Mouse (Mus musculus): ENCODE measurements around the gene Wipf1. TPM values are rescaled to one million over a fixed set of nuclear protein-coding genes. Genes with fewer than 3 reads are reported as not detected.
A peak's percentile ranks its signal among the peaks of the same experiment; 100 is the strongest.

Gene Wipf1
- polyA plus RNA-seq, 1 experiment from 2014 or later: 3.7 TPM

GRCm38 (mm10) chr2:73460168-73460567 lies 69.4 kb downstream of the Wipf1 start:
- H3K4me3 ChIP-seq: no peak overlapping the region
- H3K9me3 ChIP-seq: no peaks in the 10 kb centered on the region
- peaks cover 5% of the 10 kb centered on the region; the same call in 1 of the 2 replicates for H3K4me1 ChIP-seq (replicated peaks)
- ATAC-seq (ENCODE audit: low read depth): no peak
- H3K27ac ChIP-seq (replicated peaks): no peak overlapping the region
- H3K9ac ChIP-seq: no peak overlapping the region
- no peak overlapping the region for H3K4me2 ChIP-seq
- WGBS: 50% methylated on average over 3 of the region's 3 CpGs
- no peaks in the 10 kb centered on the region for H3K36me3 ChIP-seq
- H3K27me3 ChIP-seq: no peaks in the 10 kb centered on the region

GRCm38 (mm10) chr2:73459607-73460153 lies 69.9 kb downstream of the Wipf1 start:
- Histone ChIP-seq H3K27me3 (no peaks in the 10 kb centered on the region), H3K9ac (no peak overlapping the region), H3K36me3 (no peaks in the 10 kb centered on the region), H3K27ac (replicated peaks) (no peak overlapping the region), H3K9me3 (no peaks in the 10 kb centered on the region), H3K4me2 (no peak overlapping the region), H3K4me3 (no peak overlapping the region), H3K4me1 (replicated peaks) (peaks cover 5% of the 10 kb centered on the region; the same call in 1 of the 2 replicates)
- ATAC-seq (ENCODE audit: low read depth): no peak
- WGBS: 80% methylated on average over 4 of the region's 4 CpGs

GRCm38 (mm10) chr2:73456886-73457285 lies 72.6 kb downstream of the Wipf1 start:
- H3K4me3 ChIP-seq: no peak overlapping the region
- no peaks in the 10 kb centered on the region for H3K27me3 ChIP-seq
- no peak overlapping the region for H3K9ac ChIP-seq
- H3K4me2 ChIP-seq: no peak overlapping the region
- WGBS: 91% methylated on average over 6 of the region's 6 CpGs
- ATAC-seq (ENCODE audit: low read depth): no peak
- H3K36me3 ChIP-seq: no peaks in the 10 kb centered on the region
- H3K9me3 ChIP-seq: no peaks in the 10 kb centered on the region
- H3K4me1 ChIP-seq (replicated peaks): peaks cover 5% of the 10 kb centered on the region; the same call in 1 of the 2 replicates
- H3K27ac ChIP-seq (replicated peaks): no peak overlapping the region

GRCm38 (mm10) chr2:73456154-73456553 lies 73.4 kb downstream of the Wipf1 start:
- H3K9ac ChIP-seq: no peak overlapping the region
- ATAC-seq (ENCODE audit: low read depth): no peak
- no peak overlapping the region for H3K4me3 ChIP-seq
- no peak overlapping the region for H3K4me2 ChIP-seq
- H3K9me3 ChIP-seq: no peaks in the 10 kb centered on the region
- peaks cover 5% of the 10 kb centered on the region; the same call in 1 of the 2 replicates for H3K4me1 ChIP-seq (replicated peaks)
- H3K27me3 ChIP-seq: no peaks in the 10 kb centered on the region
- H3K27ac ChIP-seq (replicated peaks): no peak overlapping the region
- 86% methylated on average over 3 of the region's 3 CpGs for WGBS
- no peaks in the 10 kb centered on the region for H3K36me3 ChIP-seq

GRCm38 (mm10) chr2:73455541-73455940 lies 74.0 kb downstream of the Wipf1 start:
- Histone ChIP-seq H3K4me1 (replicated peaks) (peaks cover 8% of the 10 kb centered on the region), H3K27ac (replicated peaks) (no peak overlapping the region), H3K4me3 (no peak overlapping the region), H3K36me3 (no peaks in the 10 kb centered on the region), H3K9ac (no peak overlapping the region), H3K4me2 (no peak overlapping the region), H3K9me3 (no peaks in the 10 kb centered on the region), H3K27me3 (no peaks in the 10 kb centered on the region)
- WGBS: 87% methylated on average over 4 of the region's 4 CpGs
- ATAC-seq (ENCODE audit: low read depth): no peak

- Histone ChIP-seq H3K27ac (replicated peaks) (no peak overlapping the region), H3K9me3 (no peaks in the 10 kb centered on the region), H3K4me2 (no peak overlapping the region), H3K4me1 (replicated peaks) (peaks cover 10% of the 10 kb centered on the region), H3K9ac (no peak overlapping the region), H3K27me3 (no peaks in the 10 kb centered on the region), H3K4me3 (no peak overlapping the region), H3K36me3 (no peaks in the 10 kb centered on the region)
- no peak for ATAC-seq (ENCODE audit: low read depth)
- 91% methylated on average over 13 of the region's 13 CpGs for WGBS
Observed at GRCm38 (mm10) chr2:73454682-73455081, 74.9 kb downstream of the Wipf1 start.

- Histone ChIP-seq H3K4me1 (replicated peaks) (peaks cover 10% of the 10 kb centered on the region), H3K4me2 (no peak overlapping the region), H3K36me3 (no peaks in the 10 kb centered on the region), H3K9me3 (no peaks in the 10 kb centered on the region), H3K27ac (replicated peaks) (no peak overlapping the region), H3K9ac (no peak overlapping the region), H3K4me3 (no peak overlapping the region), H3K27me3 (no peaks in the 10 kb centered on the region)
- ATAC-seq (ENCODE audit: low read depth): no peak
- WGBS: 84% methylated on average over 4 of the region's 4 CpGs
Observed at GRCm38 (mm10) chr2:73454186-73454585, 75.3 kb downstream of the Wipf1 start.

- Histone ChIP-seq H3K27me3 (no peaks in the 10 kb centered on the region), H3K4me3 (no peak overlapping the region), H3K9ac (no peak overlapping the region), H3K27ac (replicated peaks) (no peak overlapping the region), H3K4me2 (no peak overlapping the region), H3K4me1 (replicated peaks) (peaks cover 10% of the 10 kb centered on the region), H3K36me3 (no peaks in the 10 kb centered on the region), H3K9me3 (no peaks in the 10 kb centered on the region)
- WGBS: 58% methylated on average over 4 of the region's 4 CpGs
- ATAC-seq (ENCODE audit: low read depth): no peak
Observed at GRCm38 (mm10) chr2:73453717-73454116, 75.8 kb downstream of the Wipf1 start.

- Histone ChIP-seq H3K4me2 (no peak overlapping the region), H3K27me3 (no peaks in the 10 kb centered on the region), H3K9me3 (no peaks in the 10 kb centered on the region), H3K4me3 (no peak overlapping the region), H3K9ac (no peak overlapping the region), H3K27ac (replicated peaks) (no peak overlapping the region), H3K4me1 (replicated peaks) (peaks cover 10% of the 10 kb centered on the region), H3K36me3 (no peaks in the 10 kb centered on the region)
- no peak for ATAC-seq (ENCODE audit: low read depth)
- WGBS: 65% methylated on average over 5 of the region's 5 CpGs
Observed at GRCm38 (mm10) chr2:73453085-73453484, 76.4 kb downstream of the Wipf1 start.

- 80% methylated on average over 7 of the region's 7 CpGs for WGBS
- Histone ChIP-seq H3K27me3 (no peaks in the 10 kb centered on the region), H3K9me3 (no peaks in the 10 kb centered on the region), H3K36me3 (no peaks in the 10 kb centered on the region), H3K27ac (replicated peaks) (no peak overlapping the region), H3K4me3 (no peak overlapping the region), H3K4me2 (no peak overlapping the region), H3K9ac (no peak overlapping the region), H3K4me1 (replicated peaks) (peaks cover 10% of the 10 kb centered on the region)
- ATAC-seq (ENCODE audit: low read depth): no peak
Observed at GRCm38 (mm10) chr2:73452556-73452955, 77.0 kb downstream of the Wipf1 start.

- H3K4me1 ChIP-seq (replicated peaks): peaks cover 10% of the 10 kb centered on the region
- 97% methylated on average over 3 of the region's 3 CpGs for WGBS
Observed at GRCm38 (mm10) chr2:73451541-73451940, 78.0 kb downstream of the Wipf1 start.

GRCm38 (mm10) chr2:73450172-73450715 lies 79.3 kb downstream of the Wipf1 start:
- Histone ChIP-seq H3K9ac (no peak overlapping the region), H3K4me3 (no peak overlapping the region), H3K27ac (replicated peaks) (no peak overlapping the region), H3K9me3 (no peaks in the 10 kb centered on the region), H3K4me2 (peak overlapping the region; percentile 36), H3K36me3 (no peaks in the 10 kb centered on the region), H3K4me1 (replicated peaks) (peaks cover 10% of the 10 kb centered on the region), H3K27me3 (no peaks in the 10 kb centered on the region)
- no peak for ATAC-seq (ENCODE audit: low read depth)
- 19% methylated on average over 6 of the region's 6 CpGs for WGBS

More at GRCm38 (mm10) chr2:73451541-73451940, 78.0 kb downstream of the Wipf1 start:
- no peaks in the 10 kb centered on the region for H3K9me3 ChIP-seq
- no peak overlapping the region for H3K4me3 ChIP-seq
- no peak overlapping the region for H3K9ac ChIP-seq
- H3K27ac ChIP-seq (replicated peaks): no peak overlapping the region
- no peaks in the 10 kb centered on the region for H3K36me3 ChIP-seq
- H3K4me2 ChIP-seq: no peak overlapping the region
- no peaks in the 10 kb centered on the region for H3K27me3 ChIP-seq
- ATAC-seq (ENCODE audit: low read depth): no peak

- Histone ChIP-seq H3K4me1 (replicated peaks) (peaks cover 4% of the 10 kb centered on the region; the same call in 1 of the 2 replicates), H3K27ac (replicated peaks) (no peak overlapping the region), H3K9me3 (no peaks in the 10 kb centered on the region), H3K4me3 (no peak overlapping the region), H3K36me3 (no peaks in the 10 kb centered on the region), H3K4me2 (no peak overlapping the region), H3K27me3 (no peaks in the 10 kb centered on the region), H3K9ac (no peak overlapping the region)
- 72% methylated on average over 10 of the region's 10 CpGs for WGBS
- no peak for ATAC-seq (ENCODE audit: low read depth)
Observed at GRCm38 (mm10) chr2:73443985-73444384, 85.5 kb downstream of the Wipf1 start.
